Mouse (Mus musculus): ENCODE measurements around the gene Nfx1.

GRCm38 (mm10) chr4:41056253-41056652 is 85.5 kb downstream of the Nfx1 start:
- TF ChIP-seq POLR2A (IDR thresholded peaks at IDR 0.05; ENCODE audit: low read depth, low read length) (no peak), CTCF (IDR thresholded peaks at IDR 0.05; ENCODE audit: extremely low read depth, insufficient read depth, insufficient read length, insufficient replicate concordance) (no peak)

All from spleen, adult 2 months (tissue).